Mouse (Mus musculus) CH12.LX (cell line): ENCODE results near the gene Snx3. TPM values are rescaled to one million over a fixed set of nuclear protein-coding genes. Genes with fewer than 3 reads are reported as not detected.

Source experiments
- DNase-seq: peaks from one replicate; pipeline ENCODE4 v3.0.0-alpha.2; 2013; ENCODE audit errors: extremely low read depth
- H3K27ac ChIP-seq: 2 replicates; pipeline ENCODE4 v1.5.1; 2012; ENCODE audit warnings: low read depth, mild to moderate bottlenecking, control low read depth, moderate library complexity; ENCODE audit not compliant: insufficient read depth
- H3K27me3 ChIP-seq: replicated peaks from 2 replicates; pipeline ENCODE3; 2012; ENCODE audit warnings: inconsistent platforms
- H3K36me3 ChIP-seq, 2 experiments: replicated peaks in 1 of 2; 2 replicates each; pipeline versions ENCODE3 to v1.6.1; 2012; ENCODE audit warnings: inconsistent platforms in 1 of 2, low read length in 1 of 2, mild to moderate bottlenecking in 1 of 2, mixed read lengths in 1 of 2, moderate library complexity in 1 of 2; ENCODE audit not compliant: control insufficient read depth in 1 of 2, insufficient read depth in 1 of 2
- H3K4me1 ChIP-seq, 2 experiments: 2 replicates each; pipeline ENCODE4 v1.6.1; 2012; ENCODE audit warnings: inconsistent platforms in 1 of 2, moderate library complexity in 1 of 2; ENCODE audit not compliant: insufficient read depth in 2 of 2, control insufficient read depth in 1 of 2
- H3K4me2 ChIP-seq: 2 replicates; pipeline ENCODE4 v1.6.1; 2012; ENCODE audit warnings: low read depth, mild to moderate bottlenecking, control low read depth; ENCODE audit not compliant: poor library complexity, insufficient read depth, severe bottlenecking
- H3K4me3 ChIP-seq, 3 experiments: fragments of 150-350 bp in 1 of 3; sonication (generic) in 1 of 3; replicated peaks in 1 of 3; 2 replicates each; pipeline versions ENCODE3 to v1.5.1; 2011 to 2012; ENCODE audit warnings: low read depth in 2 of 3, low read length in 2 of 3, mild to moderate bottlenecking in 2 of 3, moderate library complexity in 2 of 3, control low read depth in 1 of 3, improper control_type of control experiment in 1 of 3, inconsistent platforms in 1 of 3, mixed read lengths in 1 of 3; ENCODE audit not compliant: poor library complexity in 1 of 3
- H3K79me2 ChIP-seq: replicated peaks from 2 replicates; pipeline ENCODE4 v1.6.1; 2012; ENCODE audit warnings: mild to moderate bottlenecking, moderate library complexity; ENCODE audit not compliant: control insufficient read depth, poor library complexity, insufficient read depth, severe bottlenecking; ENCODE audit errors: extremely low read depth
- H3K9ac ChIP-seq: 2 replicates; pipeline ENCODE4 v1.6.1; 2012; ENCODE audit warnings: low read depth, mild to moderate bottlenecking, control low read depth, moderate library complexity; ENCODE audit not compliant: insufficient read depth
- H3K9me3 ChIP-seq: replicated peaks from 2 replicates; pipeline ENCODE3; 2012; ENCODE audit warnings: low read length, inconsistent platforms, mixed read lengths
- BHLHE40 ChIP-seq: IDR thresholded peaks from 2 replicates; pipeline ENCODE4 v1.6.1; 2011; ENCODE audit warnings: mild to moderate bottlenecking, low read depth, low read length, improper control_type of control experiment
- CTCF ChIP-seq, 2 experiments: IDR thresholded peaks in 1 of 2; conservative IDR thresholded peaks in 1 of 2; 2 replicates each; pipeline ENCODE4 v1.5.1; 2011 to 2012; ENCODE audit warnings: low read depth in 2 of 2, low read length in 2 of 2, improper control_type of control experiment in 1 of 2, inconsistent platforms in 1 of 2, mild to moderate bottlenecking in 1 of 2, moderate library complexity in 1 of 2
- E2F4 ChIP-seq: IDR thresholded peaks from 2 replicates; pipeline ENCODE4 v1.6.1; 2011; ENCODE audit warnings: low read depth, low read length, improper control_type of control experiment; ENCODE audit not compliant: insufficient replicate concordance
- ELF1 ChIP-seq: IDR thresholded peaks from 2 replicates; pipeline ENCODE4 v1.6.1; 2014; ENCODE audit warnings: low read depth, mild to moderate bottlenecking, inconsistent platforms, low read length, improper control_type of control experiment
- ETS1 ChIP-seq: conservative IDR thresholded peaks from 2 replicates; pipeline ENCODE4 v1.6.1; 2012; ENCODE audit warnings: low read depth, mild to moderate bottlenecking, inconsistent platforms, low read length, improper control_type of control experiment, moderate library complexity
- HCFC1 ChIP-seq: IDR thresholded peaks from 2 replicates; pipeline ENCODE4 v1.6.1; 2012; ENCODE audit warnings: low read depth, mild to moderate bottlenecking, inconsistent platforms, low read length, improper control_type of control experiment
- IRF4 ChIP-seq: IDR thresholded peaks from 2 replicates; pipeline ENCODE4 v1.6.1; 2014; ENCODE audit warnings: low read depth, mild to moderate bottlenecking, inconsistent platforms, low read length, improper control_type of control experiment
- KAT2A ChIP-seq: IDR thresholded peaks from 2 replicates; pipeline ENCODE4 v1.6.1; 2012; ENCODE audit warnings: low read length, improper control_type of control experiment, inconsistent platforms; ENCODE audit not compliant: insufficient replicate concordance
- MAZ ChIP-seq: IDR thresholded peaks from 2 replicates; pipeline ENCODE4 v1.6.1; 2012; ENCODE audit warnings: low read depth, mild to moderate bottlenecking, inconsistent platforms, low read length, improper control_type of control experiment, moderate library complexity
- MEF2A ChIP-seq: IDR thresholded peaks from 2 replicates; pipeline ENCODE4 v1.6.1; 2014; ENCODE audit warnings: low read depth, mild to moderate bottlenecking, inconsistent platforms, low read length, improper control_type of control experiment, borderline replicate concordance
- MXI1 ChIP-seq: IDR thresholded peaks from 2 replicates; pipeline ENCODE4 v1.6.1; 2011; ENCODE audit warnings: mild to moderate bottlenecking, low read depth, low read length, improper control_type of control experiment
- NELFE ChIP-seq: IDR thresholded peaks from 2 replicates; pipeline ENCODE4 v1.6.1; 2011; ENCODE audit warnings: low read depth, low read length, improper control_type of control experiment
- NRF1 ChIP-seq: IDR thresholded peaks from 2 replicates; pipeline ENCODE4 v1.6.1; 2014; ENCODE audit warnings: low read depth, mild to moderate bottlenecking, inconsistent platforms, low read length, improper control_type of control experiment, moderate library complexity
- PAX5 ChIP-seq: IDR thresholded peaks from 2 replicates; pipeline ENCODE4 v1.6.1; 2012; ENCODE audit warnings: low read length, inconsistent platforms, mixed read lengths
- POLR2A ChIP-seq: IDR thresholded peaks from 2 replicates; pipeline ENCODE4 v1.6.1; 2011; ENCODE audit warnings: low read depth, mild to moderate bottlenecking, improper control_type of control experiment, low read length
- RCOR1 ChIP-seq: conservative IDR thresholded peaks from 2 replicates; pipeline ENCODE4 v1.6.1; 2012; ENCODE audit warnings: low read depth, mild to moderate bottlenecking, inconsistent platforms, low read length, improper control_type of control experiment
- SIN3A ChIP-seq: IDR thresholded peaks from 2 replicates; pipeline ENCODE4 v1.6.1; 2012; ENCODE audit warnings: low read length, improper control_type of control experiment, inconsistent platforms
- TBP ChIP-seq: conservative IDR thresholded peaks from 2 replicates; pipeline ENCODE4 v1.6.1; 2011; ENCODE audit warnings: low read depth, low read length, improper control_type of control experiment
- TCF12 ChIP-seq: IDR thresholded peaks from 2 replicates; pipeline ENCODE4 v1.6.1; 2014; ENCODE audit warnings: low read depth, mild to moderate bottlenecking, inconsistent platforms, low read length, improper control_type of control experiment
- UBTF ChIP-seq: IDR thresholded peaks from 2 replicates; pipeline ENCODE4 v1.6.1; 2012; ENCODE audit warnings: low read depth, mild to moderate bottlenecking, inconsistent platforms, low read length, improper control_type of control experiment, moderate library complexity
- USF1 ChIP-seq: IDR thresholded peaks from 2 replicates; pipeline ENCODE4 v1.6.1; 2014; ENCODE audit warnings: low read depth, mild to moderate bottlenecking, inconsistent platforms, low read length, improper control_type of control experiment
- ZC3H11A ChIP-seq: IDR thresholded peaks from 2 replicates; pipeline ENCODE4 v1.6.1; 2012; ENCODE audit warnings: low read depth, mild to moderate bottlenecking, inconsistent platforms, low read length, improper control_type of control experiment
- ZMIZ1 ChIP-seq: IDR thresholded peaks from 2 replicates; pipeline ENCODE4 v1.6.1; 2012; ENCODE audit warnings: low read depth, mild to moderate bottlenecking, inconsistent platforms, low read length, improper control_type of control experiment
- dilution Hi-C: fragments of 300-500 bp; cut with MboI; formaldehyde crosslinking; loops from 2 replicates; pipeline ENCODE4 v1.14.3; 2020; ENCODE audit warnings: low sequenced_read_pairs; ENCODE audit not compliant: extremely low pct_unique_long_range_greater_than_20kb, extremely low pct_ligation_motif_present
- in situ Hi-C: fragments of 300-500 bp; cut with MboI; formaldehyde crosslinking; loops from 3 replicates; pipeline ENCODE4 v1.14.3; 2019; ENCODE audit warnings: low sequenced_read_pairs, low pct_ligation_motif_present, low pct_unique_long_range_greater_than_20kb, mixed read lengths
- polyA plus RNA-seq: library from polyadenylated mRNA; unstranded; fragments of >175 nt; gene quantifications from 2 replicates; pipeline ENCODE4 v1.2.1, GENCODE M21; 2012; ENCODE audit warnings: low read depth; ENCODE audit not compliant: insufficient read length
- total RNA-seq, 2 experiments: library from RNA; depleted of rRNA; stranded (reverse); fragments of 300-350 nt in 1 of 2; fragments of >200 nt in 1 of 2; gene quantifications; 2 replicates each; pipeline ENCODE4 v1.2.3; 2012 to 2014

Snx3 gene
- total RNA-seq (2012; rRNA removed) (65.5 and 67.2 TPM in 2 replicates), total RNA-seq (2014; rRNA removed) (103 and 115 TPM in 2 replicates), polyA plus RNA-seq (165 and 187 TPM in 2 replicates)

DNA sequence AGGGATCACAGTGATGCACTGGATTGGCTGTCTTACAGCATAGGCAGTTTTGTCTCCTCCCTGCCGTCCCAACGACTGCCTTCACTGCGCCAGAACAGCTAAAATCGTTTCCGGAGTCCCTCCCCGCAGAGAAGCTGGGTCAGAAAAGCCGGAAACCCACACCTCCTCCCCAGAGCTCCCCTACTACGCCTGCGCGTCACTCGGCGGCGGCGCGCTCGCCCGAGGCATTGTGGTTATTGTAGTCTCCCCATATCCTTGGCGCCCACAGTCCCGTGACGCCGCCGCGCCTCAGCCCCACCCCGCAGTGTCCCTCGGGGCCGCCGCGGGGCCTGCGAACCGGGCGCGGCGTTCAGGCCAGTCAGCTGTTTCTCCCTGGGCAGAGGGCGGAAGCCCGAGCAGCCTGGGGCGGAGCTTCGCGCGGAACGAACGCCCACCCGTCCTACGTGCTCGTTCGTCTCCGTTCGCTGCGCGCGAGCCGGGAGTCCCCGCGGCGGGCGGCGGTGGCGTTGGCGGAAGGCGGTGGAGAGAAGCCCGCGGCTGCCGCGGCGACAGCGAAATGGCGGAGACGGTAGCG, at the start of gene Snx3:
Gene Snx3 (plus strand): TSS at position 256 of the 574 bp plus-strand sequence.
- Histone ChIP-seq H3K4me1 (peaks cover 0 to 30% of the 10 kb centered on the region in 2 experiments; a peak in 1 of 4 replicates), H3K27ac (peak within 1 kb of the TSS; percentile 86), H3K4me3 (peak within 1 kb of the TSS; percentile 76 to 91 (median 84)), H3K4me2 (peak within 1 kb of the TSS; percentile 57), H3K9ac (peak within 1 kb of the TSS; percentile 90), H3K36me3 (peaks cover 0 to 12% of the 10 kb centered on the region in 2 experiments), H3K27me3 (no peaks in the 10 kb centered on the region), H3K9me3 (no peaks in the 10 kb centered on the region), H3K79me2 (peaks cover 29% of the 10 kb centered on the region)
- peak; percentile 68 for TF ChIP-seq ETS1
- 0 out of 2 replicates have a peak, but pooled peaks have one; percentile 19 for TF ChIP-seq RCOR1
- peak; percentile 94 for TF ChIP-seq BHLHE40
- no peak for TF ChIP-seq IRF4
- peak; percentile 93 for TF ChIP-seq ELF1
- peak; percentile 98 for TF ChIP-seq HCFC1
- no peak for TF ChIP-seq PAX5
- TF ChIP-seq MXI1: peak; percentile 41; the same call in 1 of the 2 replicates
- peak; percentile 55; the same call in 1 of the 2 replicates for TF ChIP-seq TCF12
- no peak; the same call in 1 of the 2 replicates for TF ChIP-seq ZMIZ1
- TF ChIP-seq MAZ: 0 out of 2 replicates have a peak, but pooled peaks have one; percentile 18
- peak; percentile 89 for TF ChIP-seq NRF1
- peak; percentile 78; the same call in 1 of the 2 replicates for TF ChIP-seq SIN3A
- peak; percentile 41 for TF ChIP-seq NELFE
- TF ChIP-seq MEF2A: peak; percentile 60; the same call in 1 of the 2 replicates
- TF ChIP-seq UBTF: peak; percentile 73; the same call in 1 of the 2 replicates
- TF ChIP-seq E2F4: peak; percentile 70; the same call in 1 of the 2 replicates
- no peak for TF ChIP-seq ZC3H11A
- peak; percentile 73 for TF ChIP-seq POLR2A
- peak; percentile 85; the same call in 1 of the 2 replicates for TF ChIP-seq KAT2A
- no peak for TF ChIP-seq CTCF (conservative IDR thresholded peaks at IDR 0.05 in 1 of 2, IDR thresholded peaks at IDR 0.05 in 1 of 2; ENCODE audit: low read depth in 2 of 2, low read length in 2 of 2)
- peak; percentile 58 for TF ChIP-seq USF1
- peak; percentile 80 for TF ChIP-seq TBP
- peak; percentile 96 for DNase-seq
- in situ Hi-C loops: no loop called here
- dilution Hi-C loops: no loop called here
